27 mouse cellular contexts compared by ENCODE assay signal in the genomic region with DNA sequence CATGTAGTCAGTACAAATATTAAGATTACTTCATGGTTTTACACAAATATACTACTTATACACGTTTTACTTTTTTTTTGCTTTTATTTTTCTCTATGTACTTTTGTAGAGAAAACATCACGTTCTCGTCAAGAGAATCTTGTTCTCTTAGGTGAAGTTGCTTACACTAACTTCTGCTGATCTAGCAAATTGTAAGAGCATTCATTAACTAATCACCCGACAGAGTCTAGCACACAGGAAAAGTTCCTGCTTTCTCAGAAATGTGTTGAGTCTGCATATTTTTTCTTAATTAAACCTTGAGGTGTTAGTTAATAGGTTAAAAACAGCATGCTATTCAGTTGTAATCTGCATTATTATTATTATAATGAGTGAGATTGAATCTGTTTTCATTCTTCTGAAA. TPM values are rescaled to one million over a fixed set of nuclear protein-coding genes. Genes with fewer than 3 reads are reported as not detected.
DNase-seq lines count a peak whose midpoint lies in the region; ATAC-seq and TF ChIP-seq lines count a peak whose summit lies in the region.
"Had no signal": no experiment of that assay in that cellular context is flagged by ENCODE, and none has a peak within 500 bp of the region (broad histone marks: within the 10 kb centered on the region; RNA-seq: fewer than 3 reads in every experiment).

No protein-coding gene starts in this region.

- H3K36me3 ChIP-seq in kidney, adult 2 months (ENCODE audit: control insufficient read depth, insufficient read depth, low read length) = no peaks in the 10 kb centered on the region
- H3K36me3 ChIP-seq in ES-E14 (ENCODE audit: control insufficient read depth, insufficient read depth, low read length, poor library complexity, severe bottlenecking) = no peaks in the 10 kb centered on the region
- H3K36me3 ChIP-seq in liver, embryonic 14.5 days (replicated peaks; ENCODE audit: control insufficient read depth, insufficient read depth, low read depth) = no peaks in the 10 kb centered on the region
- H3K36me3 ChIP-seq in limb, embryonic 10.5 days = no peaks in the 10 kb centered on the region
- H3K36me3 ChIP-seq in lung, postnatal 0 days (ENCODE audit: insufficient read depth, low read length) = no peaks in the 10 kb centered on the region
- H3K36me3 ChIP-seq: embryonic facial prominence, embryonic 12.5 days; G1E; heart, embryonic 15.5 days; hindbrain, embryonic 13.5 days had no signal

- TF ChIP-seq POLR2A in kidney, adult 2 months (IDR thresholded peaks at IDR 0.05; ENCODE audit: low read depth, low read length) = no peak

- ATAC-seq in liver, embryonic 14.5 days (ENCODE audit: insufficient read depth) = no peak
- no peak for ATAC-seq in lung, postnatal 0 days
- ATAC-seq: forebrain, embryonic 13.5 days; forebrain, postnatal 0 days had no signal

- H3K27me3 ChIP-seq in kidney, adult 2 months (replicated peaks; ENCODE audit: control insufficient read depth, insufficient read depth, low read length) = no peaks in the 10 kb centered on the region
- no peaks in the 10 kb centered on the region for H3K27me3 ChIP-seq in liver, embryonic 14.5 days (ENCODE audit: control insufficient read depth, insufficient read depth, low read length)
- H3K27me3 ChIP-seq in limb, embryonic 10.5 days (ENCODE audit: low read depth, poor library complexity, severe bottlenecking) = no peaks in the 10 kb centered on the region
- no peaks in the 10 kb centered on the region for H3K27me3 ChIP-seq in lung, postnatal 0 days (replicated peaks; ENCODE audit: insufficient read depth, low read length)
- H3K27me3 ChIP-seq: embryonic facial prominence, embryonic 12.5 days; forebrain, embryonic 13.5 days; heart, embryonic 15.5 days; hindbrain, embryonic 13.5 days had no signal

- no peak for TF ChIP-seq CTCF in kidney, adult 2 months (conservative IDR thresholded peaks at IDR 0.05; ENCODE audit: insufficient read depth, insufficient read length, low read depth, low read length)
- no peak for TF ChIP-seq CTCF in liver, embryonic 14.5 days (IDR thresholded peaks at IDR 0.05; ENCODE audit: low read depth)
- no peak for TF ChIP-seq CTCF in lung, postnatal 0 days (IDR thresholded peaks at IDR 0.05)

- in situ Hi-C loops in ES-E14 (cut with MboI; ENCODE audit: low sequenced_read_pairs in 2 of 2, unreplicated experiment in 2 of 2) = no loop called here

- no peak overlapping the region for H3K4me3 ChIP-seq in kidney, adult 2 months (ENCODE audit: insufficient read depth, low read depth, low read length)
- no peak overlapping the region for H3K4me3 ChIP-seq in ES-E14 (ENCODE audit: insufficient read depth in 1 of 2, low read depth in 1 of 2, low read length in 2 of 2, poor library complexity in 1 of 2, severe bottlenecking in 1 of 2)
- no peak overlapping the region for H3K4me3 ChIP-seq in liver, embryonic 14.5 days (ENCODE audit: insufficient read depth in 1 of 2, low read depth in 2 of 2, low read length in 2 of 2)
- H3K4me3 ChIP-seq in limb, embryonic 10.5 days = no peak overlapping the region
- no peak overlapping the region for H3K4me3 ChIP-seq in lung, postnatal 0 days (ENCODE audit: low read depth, low read length)
- H3K4me3 ChIP-seq: embryonic facial prominence, embryonic 12.5 days; forebrain, embryonic 13.5 days; heart, adult 2 months; heart, embryonic 15.5 days; hindbrain, embryonic 13.5 days had no signal

- peak; percentile 63 for DNase-seq in kidney, adult 2 months
- no peak for DNase-seq in kidney, postnatal 14 days
- no peak for DNase-seq in ES-E14 (ENCODE audit: low read depth, low spot score)
- no peak for DNase-seq in liver, embryonic 14.5 days (ENCODE audit: low read depth in 3 of 3, low spot score in 3 of 3)
- DNase-seq in limb, embryonic 10.5 days (ENCODE audit: low spot score) = no peak
- no peak for DNase-seq in lung, postnatal 0 days (ENCODE audit: low spot score)
- DNase-seq in testis, postnatal 10 days (ENCODE audit: low spot score) = no peak
- DNase-seq: adrenal gland, postnatal 10 days; cerebellum, adult 11 months; cerebellum, adult 8-10 months; cerebellum, postnatal 14 days; forebrain, postnatal 0 days; gastrocnemius, postnatal 14 days; heart, adult 2 months; heart, postnatal 14 days had no signal

- no peak overlapping the region for H3K9ac ChIP-seq in ES-E14 (ENCODE audit: insufficient read depth, low read depth, low read length, poor library complexity, severe bottlenecking)
- H3K9ac ChIP-seq in liver, embryonic 14.5 days (replicated peaks) = no peak overlapping the region
- H3K9ac ChIP-seq in lung, postnatal 0 days (replicated peaks; ENCODE audit: low read depth) = no peak overlapping the region
- H3K9ac ChIP-seq: embryonic facial prominence, embryonic 12.5 days; forebrain, embryonic 13.5 days; forebrain, postnatal 0 days; heart, embryonic 15.5 days; hindbrain, embryonic 13.5 days had no signal

- H3K27ac ChIP-seq in kidney, adult 2 months (ENCODE audit: insufficient read depth, low read depth, low read length) = no peak overlapping the region
- H3K27ac ChIP-seq in ES-E14 (ENCODE audit: insufficient read depth, low read depth, low read length, poor library complexity, severe bottlenecking) = no peak overlapping the region
- H3K27ac ChIP-seq in liver, embryonic 14.5 days = no peak overlapping the region
- no peak overlapping the region for H3K27ac ChIP-seq in limb, embryonic 10.5 days
- H3K27ac ChIP-seq in lung, postnatal 0 days (ENCODE audit: low read length) = no peak overlapping the region
- H3K27ac ChIP-seq: embryonic facial prominence, embryonic 12.5 days; forebrain, embryonic 13.5 days; heart, adult 2 months; heart, embryonic 15.5 days; hindbrain, embryonic 13.5 days had no signal

- no peaks in the 10 kb centered on the region; the same call in 1 of the 2 replicates for H3K4me1 ChIP-seq in kidney, adult 2 months (ENCODE audit: control insufficient read depth, insufficient read depth, low read length)
- H3K4me1 ChIP-seq in ES-E14 (ENCODE audit: control insufficient read depth in 2 of 2, insufficient read depth in 2 of 2, low read length in 2 of 2, poor library complexity in 1 of 2) = no peaks in the 10 kb centered on the region
- H3K4me1 ChIP-seq in liver, embryonic 14.5 days (replicated peaks; ENCODE audit: control insufficient read depth in 2 of 2, insufficient read depth in 2 of 2, low read length in 1 of 2) = peaks cover 16 to 29% of the 10 kb centered on the region in 2 experiments
- no peaks in the 10 kb centered on the region for H3K4me1 ChIP-seq in limb, embryonic 10.5 days
- no peaks in the 10 kb centered on the region for H3K4me1 ChIP-seq in lung, postnatal 0 days (ENCODE audit: insufficient read depth, low read depth, low read length)
- H3K4me1 ChIP-seq: embryonic facial prominence, embryonic 12.5 days; forebrain, embryonic 13.5 days; heart, embryonic 15.5 days; hindbrain, embryonic 13.5 days had no signal

- WGBS in kidney, adult 2 months = 40% methylated on average over 4 of the region's 4 CpGs
- WGBS in liver, embryonic 14.5 days (ENCODE audit: insufficient replicate concordance) = 44% methylated on average over 4 of the region's 4 CpGs
- WGBS in limb, embryonic 10.5 days = 84% methylated on average over 4 of the region's 4 CpGs
- 59% methylated on average over 4 of the region's 4 CpGs for WGBS in lung, postnatal 0 days

- H3K9me3 ChIP-seq in ES-E14 (ENCODE audit: control insufficient read depth, insufficient read depth, low read depth, low read length) = no peaks in the 10 kb centered on the region
- H3K9me3 ChIP-seq in liver, embryonic 14.5 days (ENCODE audit: control insufficient read depth, low read length) = no peaks in the 10 kb centered on the region
- no peaks in the 10 kb centered on the region for H3K9me3 ChIP-seq in limb, embryonic 10.5 days (replicated peaks)
- H3K9me3 ChIP-seq in lung, postnatal 0 days (ENCODE audit: low read length) = no peaks in the 10 kb centered on the region
- H3K9me3 ChIP-seq: embryonic facial prominence, embryonic 12.5 days; forebrain, embryonic 13.5 days; heart, embryonic 15.5 days; hindbrain, embryonic 13.5 days had no signal

- H3K4me2 ChIP-seq in liver, embryonic 14.5 days (ENCODE audit: low read depth) = peak overlapping the region; percentile 54
- no peak overlapping the region for H3K4me2 ChIP-seq in lung, postnatal 0 days (replicated peaks; ENCODE audit: low read depth, low read length)
- H3K4me2 ChIP-seq: embryonic facial prominence, embryonic 12.5 days; forebrain, embryonic 13.5 days; heart, embryonic 11.5 days; heart, embryonic 15.5 days; hindbrain, embryonic 13.5 days had no signal

- TF ChIP-seq EP300 in liver, embryonic 14.5 days (IDR thresholded peaks at IDR 0.05; ENCODE audit: low read depth) = no peak
- TF ChIP-seq EP300 in lung, postnatal 0 days (IDR thresholded peaks at IDR 0.05) = no peak

RNA-seq across cellular contexts. Expression of gene Ifne, which starts 1.2 kb away (rescaled TPM):
- polyA plus RNA-seq in kidney, adult 2 months (2012; rRNA removed) = not detected in 2 replicates
- total RNA-seq in ES-E14 (2012; rRNA removed) = not detected in 2 replicates
- not detected in 2 replicates for polyA plus RNA-seq in liver, embryonic 14.5 days (2012; rRNA removed)
- polyA plus RNA-seq in liver, embryonic 14.5 days (2014; fragmentation: Nextera tagmentation; extraction: Ambion mirVana) = not detected in 2 replicates
- not detected in 2 replicates for polyA plus RNA-seq in limb, embryonic 10.5 days (2016; fragmentation: Nextera tagmentation; extraction: Ambion mirVana)
- not detected in 2 replicates for polyA plus RNA-seq in lung, postnatal 0 days (2015; fragmentation: Nextera tagmentation; extraction: Ambion mirVana)
- total RNA-seq: adrenal gland, postnatal 10 days; adrenal gland, postnatal 4 days; common myeloid progenitor, adult 5-6 weeks; forebrain, postnatal 0 days; G1E; gastrocnemius, adult 18-20 months; gastrocnemius, postnatal 14 days; heart, adult 2 months; heart, postnatal 14 days; hematopoietic stem cell, adult 5-6 weeks had no signal
- polyA plus RNA-seq: brain, embryonic 14.5 days; embryonic facial prominence, embryonic 12.5 days; forebrain, embryonic 13.5 days; forebrain, postnatal 0 days; G1E; gonadal fat pad, adult 2 months; heart, adult 2 months; heart, embryonic 11.5 days; heart, embryonic 15.5 days; hindbrain, embryonic 13.5 days had no signal

RNA-seq across cellular contexts. Expression of gene Ifna1, which starts 28.9 kb away (rescaled TPM):
- not detected in 2 replicates for polyA plus RNA-seq in kidney, adult 2 months (2012; rRNA removed)
- not detected in 2 replicates for total RNA-seq in ES-E14 (2012; rRNA removed)
- not detected in 2 replicates for polyA plus RNA-seq in liver, embryonic 14.5 days (2012; rRNA removed)
- polyA plus RNA-seq in liver, embryonic 14.5 days (2014; fragmentation: Nextera tagmentation; extraction: Ambion mirVana) = not detected in 2 replicates
- not detected in 2 replicates for polyA plus RNA-seq in limb, embryonic 10.5 days (2016; fragmentation: Nextera tagmentation; extraction: Ambion mirVana)
- not detected in 2 replicates for polyA plus RNA-seq in lung, postnatal 0 days (2015; fragmentation: Nextera tagmentation; extraction: Ambion mirVana)
- total RNA-seq: adrenal gland, postnatal 10 days; adrenal gland, postnatal 4 days; common myeloid progenitor, adult 5-6 weeks; forebrain, postnatal 0 days; G1E; gastrocnemius, adult 18-20 months; gastrocnemius, postnatal 14 days; heart, adult 2 months; heart, postnatal 14 days; hematopoietic stem cell, adult 5-6 weeks had no signal
- polyA plus RNA-seq: brain, embryonic 14.5 days; embryonic facial prominence, embryonic 12.5 days; forebrain, embryonic 13.5 days; forebrain, postnatal 0 days; G1E; gonadal fat pad, adult 2 months; heart, adult 2 months; heart, embryonic 11.5 days; heart, embryonic 15.5 days; hindbrain, embryonic 13.5 days had no signal

RNA-seq across cellular contexts. Expression of gene Ifna4, which starts 37.1 kb away (rescaled TPM):
- polyA plus RNA-seq in kidney, adult 2 months (2012; rRNA removed) = not detected in 2 replicates
- total RNA-seq in ES-E14 (2012; rRNA removed) = not detected in 2 replicates
- polyA plus RNA-seq in liver, embryonic 14.5 days (2012; rRNA removed) = not detected in 2 replicates
- polyA plus RNA-seq in liver, embryonic 14.5 days (2014; fragmentation: Nextera tagmentation; extraction: Ambion mirVana) = not detected in 2 replicates
- polyA plus RNA-seq in limb, embryonic 10.5 days (2016; fragmentation: Nextera tagmentation; extraction: Ambion mirVana) = not detected in 2 replicates
- not detected in 2 replicates for polyA plus RNA-seq in lung, postnatal 0 days (2015; fragmentation: Nextera tagmentation; extraction: Ambion mirVana)
- total RNA-seq: adrenal gland, postnatal 10 days; adrenal gland, postnatal 4 days; common myeloid progenitor, adult 5-6 weeks; forebrain, postnatal 0 days; gastrocnemius, adult 18-20 months; gastrocnemius, postnatal 14 days; heart, adult 2 months; heart, postnatal 14 days; hematopoietic stem cell, adult 5-6 weeks had no signal
- polyA plus RNA-seq: brain, embryonic 14.5 days; embryonic facial prominence, embryonic 12.5 days; forebrain, embryonic 13.5 days; forebrain, postnatal 0 days; G1E; gonadal fat pad, adult 2 months; heart, adult 2 months; heart, embryonic 11.5 days; heart, embryonic 15.5 days; hindbrain, embryonic 13.5 days had no signal

RNA-seq across cellular contexts. Expression of gene Ifna5, which starts 43.4 kb away (rescaled TPM):
- not detected in 2 replicates for polyA plus RNA-seq in kidney, adult 2 months (2012; rRNA removed)
- not detected in 2 replicates for total RNA-seq in ES-E14 (2012; rRNA removed)
- not detected in 2 replicates for polyA plus RNA-seq in liver, embryonic 14.5 days (2012; rRNA removed)
- polyA plus RNA-seq in liver, embryonic 14.5 days (2014; fragmentation: Nextera tagmentation; extraction: Ambion mirVana) = not detected in 2 replicates
- polyA plus RNA-seq in limb, embryonic 10.5 days (2016; fragmentation: Nextera tagmentation; extraction: Ambion mirVana) = not detected in 2 replicates
- not detected in 2 replicates for polyA plus RNA-seq in lung, postnatal 0 days (2015; fragmentation: Nextera tagmentation; extraction: Ambion mirVana)
- total RNA-seq: adrenal gland, postnatal 10 days; adrenal gland, postnatal 4 days; common myeloid progenitor, adult 5-6 weeks; forebrain, postnatal 0 days; G1E; gastrocnemius, adult 18-20 months; gastrocnemius, postnatal 14 days; heart, adult 2 months; heart, postnatal 14 days; hematopoietic stem cell, adult 5-6 weeks had no signal
- polyA plus RNA-seq: brain, embryonic 14.5 days; embryonic facial prominence, embryonic 12.5 days; forebrain, embryonic 13.5 days; forebrain, postnatal 0 days; G1E; gonadal fat pad, adult 2 months; heart, adult 2 months; heart, embryonic 11.5 days; heart, embryonic 15.5 days; hindbrain, embryonic 13.5 days had no signal

RNA-seq across cellular contexts. Expression of gene Ifna6, which starts 51.6 kb away (rescaled TPM):
- polyA plus RNA-seq in kidney, adult 2 months (2012; rRNA removed) = not detected in 2 replicates
- not detected in 2 replicates for total RNA-seq in ES-E14 (2012; rRNA removed)
- polyA plus RNA-seq in liver, embryonic 14.5 days (2012; rRNA removed) = not detected in 2 replicates
- polyA plus RNA-seq in liver, embryonic 14.5 days (2014; fragmentation: Nextera tagmentation; extraction: Ambion mirVana) = not detected in 2 replicates
- not detected in 2 replicates for polyA plus RNA-seq in limb, embryonic 10.5 days (2016; fragmentation: Nextera tagmentation; extraction: Ambion mirVana)
- not detected in 2 replicates for polyA plus RNA-seq in lung, postnatal 0 days (2015; fragmentation: Nextera tagmentation; extraction: Ambion mirVana)
- total RNA-seq: adrenal gland, postnatal 10 days; adrenal gland, postnatal 4 days; common myeloid progenitor, adult 5-6 weeks; forebrain, postnatal 0 days; G1E; gastrocnemius, adult 18-20 months; gastrocnemius, postnatal 14 days; heart, adult 2 months; heart, postnatal 14 days; hematopoietic stem cell, adult 5-6 weeks had no signal
- polyA plus RNA-seq: brain, embryonic 14.5 days; embryonic facial prominence, embryonic 12.5 days; forebrain, embryonic 13.5 days; forebrain, postnatal 0 days; G1E; gonadal fat pad, adult 2 months; heart, adult 2 months; heart, embryonic 11.5 days; heart, embryonic 15.5 days; hindbrain, embryonic 13.5 days had no signal
